Mouse (Mus musculus): ENCODE data around the gene Stra6. TPM values are rescaled to one million over a fixed set of nuclear protein-coding genes. Genes with fewer than 3 reads are reported as not detected.

Stra6 gene
- polyA plus RNA-seq (2012; rRNA removed): 13.6 and 16.9 TPM in 2 replicates

DNA sequence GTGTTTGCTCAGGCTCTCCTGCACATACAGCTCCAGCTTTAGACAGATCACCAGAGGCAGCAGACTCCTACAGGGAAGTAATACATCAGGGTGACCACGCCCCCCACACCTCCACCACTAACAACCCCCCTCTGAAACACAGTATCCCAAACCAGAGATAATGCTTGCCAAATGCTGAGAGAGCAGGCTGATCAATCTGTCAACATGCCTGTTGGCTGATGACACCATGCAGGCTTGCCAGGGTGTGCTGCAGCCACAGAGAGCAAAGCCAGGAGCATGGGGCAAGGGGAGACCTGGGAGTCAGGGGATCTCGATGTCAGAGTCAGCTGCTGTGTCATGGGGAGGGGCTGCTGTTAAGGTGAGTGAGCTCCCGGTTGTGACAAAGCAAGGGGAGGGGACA, at the start of gene Stra6:
Stra6 (plus strand) TSS at position 258 of the 400 bp plus-strand sequence.

GRCm38 (mm10) chr9:58118671-58119070, 55.1 kb downstream of the Stra6 start, which contains the start of gene Ccdc33:
Gene Ccdc33, minus strand, starts transcription at chr9:58118823.

Other genes starting within 250 kb of the Stra6 start
- 13.3 and 14.3 TPM in 2 replicates for gene Arid3b, start 227.0 kb upstream of the Stra6 start, polyA plus RNA-seq (2012; rRNA removed)
- 105 and 114 TPM in 2 replicates for gene Ubl7, start 152.8 kb upstream of the Stra6 start, polyA plus RNA-seq (2012; rRNA removed)
- gene Sema7a, start 123.7 kb upstream of the Stra6 start, polyA plus RNA-seq (2012; rRNA removed): 31.7 and 38.5 TPM in 2 replicates
- gene Cyp11a1, start 57.4 kb upstream of the Stra6 start, polyA plus RNA-seq (2012; rRNA removed): 0.54 and 0.90 TPM in 2 replicates
- gene Ccdc33, start 55.0 kb downstream of the Stra6 start, polyA plus RNA-seq (2012; rRNA removed): 1.2 TPM in 2 replicates
- 55.0 and 138 TPM in 2 replicates for gene Islr, start 140.5 kb downstream of the Stra6 start, polyA plus RNA-seq (2012; rRNA removed)
- 273 and 356 TPM in 2 replicates for gene Islr2, start 140.5 kb downstream of the Stra6 start, polyA plus RNA-seq (2012; rRNA removed)
- 8.6 and 10.5 TPM in 2 replicates for gene Pml, start 186.0 kb downstream of the Stra6 start, polyA plus RNA-seq (2012; rRNA removed)
- 107 and 109 TPM in 2 replicates for gene Stoml1, start 189.4 kb downstream of the Stra6 start, polyA plus RNA-seq (2012; rRNA removed)
- gene Loxl1, start 249.4 kb downstream of the Stra6 start, polyA plus RNA-seq (2012; rRNA removed): 14.1 and 26.8 TPM in 2 replicates

All from central nervous system, embryonic 14 days (tissue).